Mouse (Mus musculus) thymus, adult 2 months (tissue): ENCODE results near the gene Vps72. TPM values are rescaled to one million over a fixed set of nuclear protein-coding genes. Genes with fewer than 3 reads are reported as not detected.
"Not testable (repeated sequence)": the region's sequence is repeated elsewhere in the genome, so short reads cannot be mapped to it uniquely, and the experiment has no call there.

ENCODE experiments used
- DNase-seq: peaks from one replicate; pipeline ENCODE4 v3.0.0; 2021
- H3K27ac ChIP-seq: fragments of 200-500 bp; 2 replicates; pipeline ENCODE4 v1.5.1; 2012; ENCODE audit warnings: low read length, control low read depth; ENCODE audit not compliant: control insufficient read depth, insufficient read depth
- H3K27me3 ChIP-seq: fragments of 200-500 bp; 2 replicates; pipeline ENCODE4 v1.6.1; 2012; ENCODE audit warnings: mild to moderate bottlenecking, low read length, moderate library complexity, mixed read lengths; ENCODE audit not compliant: control insufficient read depth, insufficient read depth
- H3K36me3 ChIP-seq: fragments of 200-500 bp; 2 replicates; pipeline ENCODE4 v1.6.1; 2012; ENCODE audit warnings: mild to moderate bottlenecking, low read length, moderate library complexity; ENCODE audit not compliant: control insufficient read depth, insufficient read depth
- H3K4me1 ChIP-seq: fragments of 200-500 bp; replicated peaks from 2 replicates; pipeline ENCODE4 v1.6.1; 2012; ENCODE audit warnings: low read length; ENCODE audit not compliant: control insufficient read depth, insufficient read depth
- H3K4me3 ChIP-seq: fragments of 200-500 bp; 2 replicates; pipeline ENCODE4 v1.5.1; 2012; ENCODE audit warnings: mild to moderate bottlenecking, low read length, control low read depth, moderate library complexity; ENCODE audit not compliant: control insufficient read depth, insufficient read depth
- CTCF ChIP-seq: fragments of 200-500 bp; IDR thresholded peaks from 2 replicates; pipeline ENCODE4 v1.5.1; 2012; ENCODE audit warnings: mild to moderate bottlenecking, control low read depth, low read length, moderate library complexity, borderline replicate concordance; ENCODE audit not compliant: control insufficient read depth, poor library complexity, insufficient read depth; ENCODE audit errors: extremely low read depth
- POLR2A ChIP-seq: fragments of 200-500 bp; IDR thresholded peaks from 2 replicates; pipeline ENCODE4 v1.6.1; 2012; ENCODE audit warnings: mild to moderate bottlenecking, low read length, control low read depth, moderate library complexity; ENCODE audit not compliant: control insufficient read depth, poor library complexity, insufficient read depth; ENCODE audit errors: extremely low read depth
- WGBS: fragments of 180-500 bp; shearing (Covaris S2); methylation state at CpG from one replicate; pipeline ENCODE4 v1.1.7; 2018; 5-methylcytosine and 5-hydroxymethylcytosine counted together
- polyA plus RNA-seq: library from polyadenylated mRNA; depleted of rRNA; stranded (reverse); fragments of >200 nt; gene quantifications from 2 replicates; pipeline ENCODE4 v1.2.3, GENCODE M21; 2012

Vps72 gene
- polyA plus RNA-seq, 1 experiment: 77.1 TPM

- Histone ChIP-seq H3K36me3 (peaks cover 4% of the 10 kb centered on the region; the same call in 1 of the 2 replicates), H3K27me3 (no peaks in the 10 kb centered on the region), H3K4me1 (0 out of 2 replicates have a peak, but pooled peaks cover 2% of the 10 kb centered on the region), H3K4me3 (no peak overlapping the region), H3K27ac (no peak overlapping the region)
- 96% methylated on average over 1 of the region's 1 CpGs for WGBS
- DNase-seq: no peak
- no peak for TF ChIP-seq POLR2A
- no peak for TF ChIP-seq CTCF
Observed at GRCm38 (mm10) chr3:95112760-95113159, 1.9 kb downstream of the Vps72 start.

DNA sequence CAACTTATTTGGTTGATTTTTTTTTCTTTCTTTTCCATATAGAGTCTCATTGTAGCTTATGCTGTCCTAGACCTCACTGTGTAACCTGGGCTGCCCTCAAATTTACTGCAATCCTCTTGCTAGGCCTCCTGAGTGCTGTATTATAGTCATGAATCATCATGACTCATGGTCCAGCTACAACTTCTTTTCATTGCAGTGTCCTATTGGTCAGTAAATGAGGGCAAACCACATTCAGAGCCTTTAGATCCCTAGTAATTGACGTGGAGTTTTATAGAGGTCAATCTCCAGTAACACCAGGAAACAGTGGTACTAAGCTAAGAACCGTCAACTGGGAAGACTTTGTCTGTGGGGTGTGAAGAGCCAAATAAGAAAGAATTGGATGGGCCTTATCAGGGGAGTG, 6.9 kb downstream of the Vps72 start:
- H3K27me3 ChIP-seq: no peaks in the 10 kb centered on the region
- no peak overlapping the region for H3K27ac ChIP-seq
- no peaks in the 10 kb centered on the region for H3K4me1 ChIP-seq
- H3K4me3 ChIP-seq: no peak overlapping the region
- H3K36me3 ChIP-seq: peaks cover 40% of the 10 kb centered on the region
- DNase-seq: no peak
- TF ChIP-seq POLR2A: no peak
- no peak for TF ChIP-seq CTCF
- WGBS: 96% methylated on average over 2 of the region's 2 CpGs

DNA sequence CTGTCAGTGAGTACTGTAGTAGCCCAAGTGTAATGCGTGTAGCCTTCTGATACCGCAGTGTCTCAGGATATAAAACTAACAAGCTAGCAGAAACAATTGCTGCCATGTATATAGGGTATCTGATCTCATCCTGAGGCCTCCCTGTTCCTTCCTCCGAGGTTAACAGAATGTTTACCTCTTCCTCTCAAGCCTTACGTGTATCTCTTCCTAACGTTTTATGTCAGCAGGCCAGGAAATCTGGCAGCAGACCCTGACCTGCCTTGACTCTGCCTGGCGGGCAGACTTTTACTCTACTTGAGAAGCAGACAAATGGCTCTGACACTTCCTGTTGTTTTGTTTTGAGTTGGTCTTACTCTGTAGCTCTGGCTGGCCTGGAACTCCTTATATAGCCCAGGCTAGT, 10.8 kb downstream of the Vps72 start:
- WGBS: 83% methylated on average over 6 of the region's 6 CpGs
- TF ChIP-seq CTCF (no peak), POLR2A (no peak)
- Histone ChIP-seq H3K4me3 (no peak overlapping the region), H3K27me3 (no peaks in the 10 kb centered on the region), H3K4me1 (no peaks in the 10 kb centered on the region), H3K36me3 (peaks cover 41% of the 10 kb centered on the region), H3K27ac (no peak overlapping the region)
- no peak for DNase-seq

DNA sequence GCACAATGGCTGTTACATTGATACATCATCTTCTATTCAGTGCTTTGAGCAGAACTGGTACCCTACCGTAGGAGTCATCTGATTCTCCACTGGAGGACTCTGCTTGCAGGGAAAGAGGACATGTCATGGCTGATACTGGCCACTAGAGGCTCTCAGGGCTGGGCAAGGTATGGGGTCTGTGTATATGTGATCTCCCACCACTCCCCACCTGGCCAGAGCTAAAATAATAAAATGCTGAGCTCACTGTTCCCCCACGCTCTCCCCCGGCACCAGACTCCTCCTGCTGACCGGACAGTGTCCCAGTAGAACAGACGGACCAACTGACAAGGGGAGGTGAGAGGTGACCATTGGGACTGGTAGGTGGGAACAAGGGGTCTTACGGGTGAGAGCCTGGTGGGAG, 13.4 kb downstream of the Vps72 start, which contains the start of gene Tmod4:
TSS of gene Tmod4 (plus strand) at position 231 of the 400 bp plus-strand sequence.
- DNase-seq: no peak
- no peaks in the 10 kb centered on the region for H3K4me1 ChIP-seq
- WGBS: 78% methylated on average over 6 of the region's 6 CpGs
- H3K36me3 ChIP-seq: peaks cover 31% of the 10 kb centered on the region
- peak; percentile 62; the same call in 1 of the 2 replicates for TF ChIP-seq CTCF
- TF ChIP-seq POLR2A: no peak
- no peak within 1 kb of the TSS for H3K27ac ChIP-seq
- H3K4me3 ChIP-seq: no peak within 1 kb of the TSS
- H3K27me3 ChIP-seq: no peaks in the 10 kb centered on the region

DNA sequence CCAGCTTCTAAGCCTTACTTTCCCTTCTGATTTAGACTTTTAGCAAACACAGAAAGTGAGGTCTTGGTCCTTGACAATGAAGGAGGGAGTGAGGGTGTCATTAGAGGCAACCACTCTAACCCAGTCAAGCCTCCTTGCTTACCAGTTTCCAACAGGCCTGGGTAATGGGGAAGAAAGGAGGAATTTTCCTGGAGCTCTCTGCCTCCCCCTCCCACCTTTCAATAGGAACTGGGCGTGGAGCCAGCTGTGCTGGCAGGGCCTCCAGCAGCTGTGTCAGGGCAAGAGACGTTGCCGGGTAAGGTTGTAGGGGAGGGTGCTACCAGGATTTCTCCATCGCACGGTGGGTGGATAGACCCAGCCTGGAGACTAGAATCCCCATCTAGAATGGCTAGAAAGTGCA, 14.2 kb downstream of the Vps72 start:
- H3K4me3 ChIP-seq: no peak overlapping the region

DNA sequence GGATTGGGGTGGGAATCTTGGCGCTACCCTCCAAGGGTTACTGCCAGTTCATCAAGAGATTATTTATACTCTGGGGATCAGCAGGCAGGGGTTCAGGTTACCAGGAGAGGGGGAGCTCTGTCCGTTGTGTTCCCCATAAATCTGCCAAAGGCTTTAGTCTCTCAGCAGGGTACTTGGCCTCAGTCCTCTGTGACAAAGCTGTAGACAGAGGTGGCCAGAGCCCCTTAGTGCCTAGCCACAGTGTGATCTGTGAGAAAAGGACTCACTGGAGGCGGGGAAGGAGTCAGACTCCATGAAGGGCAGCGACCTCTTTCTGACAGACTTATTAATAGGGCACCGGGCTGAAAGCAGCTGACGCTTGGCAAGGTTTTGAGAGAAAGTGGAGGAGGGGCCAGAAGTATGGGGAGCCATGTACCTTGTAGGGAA, 18.4 kb downstream of the Vps72 start:
- TF ChIP-seq CTCF: no peak
- TF ChIP-seq POLR2A: no peak
- DNase-seq: no peak
- 97% methylated on average over 6 of the region's 6 CpGs for WGBS
- no peak overlapping the region for H3K27ac ChIP-seq
- H3K4me1 ChIP-seq: peaks cover 6% of the 10 kb centered on the region
- H3K36me3 ChIP-seq: no peaks in the 10 kb centered on the region; the same call in 1 of the 2 replicates
- no peak overlapping the region for H3K4me3 ChIP-seq
- H3K27me3 ChIP-seq: no peaks in the 10 kb centered on the region

More for the DNA sequence above, 14.2 kb downstream of the Vps72 start:
- no peak for DNase-seq
- no peak overlapping the region for H3K27ac ChIP-seq
- WGBS: 74% methylated on average over 5 of the region's 5 CpGs
- no peaks in the 10 kb centered on the region for H3K4me1 ChIP-seq
- H3K27me3 ChIP-seq: no peaks in the 10 kb centered on the region
- TF ChIP-seq POLR2A (no peak), CTCF (no peak)
- peaks cover 24% of the 10 kb centered on the region for H3K36me3 ChIP-seq

DNA sequence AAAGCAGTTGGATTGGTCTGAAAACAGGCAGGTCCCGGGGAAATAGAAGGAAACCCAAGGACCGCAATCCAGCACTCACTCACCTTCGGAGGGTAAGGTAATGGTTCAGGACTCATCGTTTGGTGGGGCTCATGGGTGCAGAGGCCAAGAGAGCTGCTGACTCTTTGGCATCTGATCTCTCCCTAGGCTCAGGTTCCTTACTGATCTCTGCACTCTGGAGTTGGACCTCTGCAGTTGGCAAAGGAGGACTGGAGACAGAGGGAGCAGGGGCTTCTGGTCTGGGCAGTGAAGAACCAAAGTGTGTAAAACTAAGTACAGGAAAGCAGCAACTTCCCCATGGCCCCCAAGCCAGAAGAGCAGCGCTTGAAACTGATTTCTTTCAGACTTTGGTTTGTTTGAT, 19.3 kb downstream of the Vps72 start:
- Histone ChIP-seq H3K27ac (no peak overlapping the region), H3K4me1 (peaks cover 10% of the 10 kb centered on the region), H3K4me3 (no peak overlapping the region), H3K27me3 (no peaks in the 10 kb centered on the region), H3K36me3 (no peaks in the 10 kb centered on the region; the same call in 1 of the 2 replicates)
- whole genome bisulfite sequencing: 94% methylated on average over 5 of the region's 5 CpGs
- TF ChIP-seq CTCF: no peak
- TF ChIP-seq POLR2A: no peak
- no peak for DNase-seq

DNA sequence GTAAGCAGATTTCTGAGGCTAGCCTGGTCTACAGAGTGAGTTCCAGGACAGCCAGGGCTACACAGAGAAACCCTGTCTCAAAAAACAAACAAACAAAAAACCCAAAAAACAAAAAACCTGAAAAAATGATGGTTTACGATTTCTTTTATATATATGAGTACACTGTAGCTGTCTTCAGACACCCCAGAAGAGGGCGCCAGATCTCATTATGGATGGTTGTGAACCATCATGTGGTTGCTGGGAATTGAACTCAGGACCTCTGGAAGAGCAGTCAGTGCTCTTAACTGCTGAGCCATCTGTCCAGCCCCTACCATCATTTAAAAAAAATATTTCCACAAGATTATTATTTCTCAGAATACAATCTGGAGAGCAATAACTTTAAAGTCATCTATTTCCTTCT, 21.6 kb downstream of the Vps72 start:
- H3K27me3 ChIP-seq, H3K36me3 ChIP-seq, H3K4me3 ChIP-seq, H3K27ac ChIP-seq, DNase-seq: not testable (repeated sequence)
- 97% methylated on average over 2 of the region's 2 CpGs for WGBS
- peaks cover 16% of the 10 kb centered on the region for H3K4me1 ChIP-seq
